ENCODE assay signal across 34 mouse cellular contexts in the genomic region with DNA sequence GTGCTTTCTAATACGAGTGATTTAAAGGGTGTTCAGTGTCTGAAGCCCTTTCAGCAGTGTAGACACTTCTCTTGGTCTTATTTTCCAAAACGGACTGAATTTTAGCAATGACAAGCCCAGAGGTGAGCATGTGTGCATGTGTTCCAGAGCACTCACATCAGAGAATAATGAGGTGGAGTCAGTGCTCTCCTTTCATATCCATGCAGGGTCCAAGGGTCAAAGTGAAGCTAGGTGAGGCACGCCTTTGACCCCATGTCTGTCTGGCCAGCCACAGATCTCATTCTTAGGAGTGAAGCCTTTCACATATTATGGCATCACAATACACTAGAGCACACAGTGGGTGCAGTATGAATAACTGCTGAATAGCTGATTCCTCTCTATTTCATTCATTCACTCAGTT. TPM values are rescaled to one million over a fixed set of nuclear protein-coding genes. Genes with fewer than 3 reads are reported as not detected.
"Had no signal": no experiment of that assay in that cellular context is flagged by ENCODE, and none has a peak within 500 bp of the region (broad histone marks: within the 10 kb centered on the region; RNA-seq: fewer than 3 reads in every experiment).

No protein-coding gene starts in this region.

- H3K9me3 ChIP-seq: limb, embryonic 10.5 days; limb, embryonic 12.5 days; limb, embryonic 13.5 days; limb, embryonic 15.5 days; liver, embryonic 12.5 days; liver, embryonic 13.5 days; liver, embryonic 15.5 days; lung, embryonic 15.5 days; midbrain, embryonic 10.5 days; midbrain, embryonic 12.5 days; midbrain, embryonic 13.5 days; midbrain, embryonic 15.5 days; neural tube, embryonic 12.5 days; neural tube, embryonic 13.5 days had no signal

- H3K27me3 ChIP-seq: limb, embryonic 12.5 days; limb, embryonic 13.5 days; limb, embryonic 15.5 days; liver, embryonic 12.5 days; liver, embryonic 13.5 days; liver, embryonic 15.5 days; lung, embryonic 15.5 days; megakaryocyte, embryonic 14.5 days; midbrain, embryonic 12.5 days; midbrain, embryonic 15.5 days; neural tube, embryonic 12.5 days; neural tube, embryonic 13.5 days had no signal

- H3K9ac ChIP-seq: limb, embryonic 12.5 days; limb, embryonic 13.5 days; limb, embryonic 15.5 days; liver, embryonic 12.5 days; liver, embryonic 13.5 days; liver, embryonic 14.5 days; liver, embryonic 15.5 days; liver, postnatal 0 days; lung, embryonic 14.5 days; lung, embryonic 15.5 days; midbrain, embryonic 12.5 days; midbrain, embryonic 13.5 days; midbrain, embryonic 15.5 days; neural tube, embryonic 12.5 days; neural tube, embryonic 13.5 days had no signal

- H3K36me3 ChIP-seq: limb, embryonic 10.5 days; limb, embryonic 12.5 days; limb, embryonic 13.5 days; limb, embryonic 15.5 days; liver, embryonic 12.5 days; liver, embryonic 13.5 days; liver, embryonic 15.5 days; lung, embryonic 15.5 days; midbrain, embryonic 10.5 days; midbrain, embryonic 12.5 days; midbrain, embryonic 13.5 days; midbrain, embryonic 15.5 days; neural tube, embryonic 12.5 days; neural tube, embryonic 13.5 days had no signal

- DNase-seq: left cerebral cortex, postnatal 4 days; liver; liver, embryonic 13.5 days; liver, postnatal 0 days; lung, adult 18-20 months; lung, adult 2 months; lung, embryonic 14.5 days; lung, postnatal 10 days; lung, postnatal 14 days; lung, postnatal 36 days; lung, postnatal 4 days; midbrain, embryonic 14.5 days had no signal

- H3K4me2 ChIP-seq: limb, embryonic 12.5 days; limb, embryonic 13.5 days; limb, embryonic 15.5 days; liver, embryonic 11.5 days; liver, embryonic 12.5 days; liver, embryonic 13.5 days; liver, embryonic 15.5 days; lung, embryonic 14.5 days; lung, embryonic 15.5 days; midbrain, embryonic 11.5 days; midbrain, embryonic 12.5 days; midbrain, embryonic 13.5 days; midbrain, embryonic 15.5 days; neural tube, embryonic 12.5 days; neural tube, embryonic 13.5 days had no signal

- H3K27ac ChIP-seq: limb, embryonic 13.5 days; limb, embryonic 15.5 days; liver, embryonic 12.5 days; liver, embryonic 13.5 days; liver, embryonic 14.5 days; liver, embryonic 15.5 days; lung, embryonic 15.5 days; macrophage; midbrain, embryonic 10.5 days; midbrain, embryonic 12.5 days; midbrain, embryonic 13.5 days; midbrain, embryonic 15.5 days; neural tube, embryonic 12.5 days; neural tube, embryonic 13.5 days had no signal

- H3K4me3 ChIP-seq: limb, embryonic 10.5 days; limb, embryonic 12.5 days; limb, embryonic 13.5 days; limb, embryonic 15.5 days; liver, embryonic 12.5 days; liver, embryonic 13.5 days; liver, embryonic 15.5 days; lung, embryonic 15.5 days; megakaryocyte, embryonic 14.5 days; midbrain, embryonic 10.5 days; midbrain, embryonic 12.5 days; midbrain, embryonic 13.5 days; midbrain, embryonic 15.5 days; myocyte; neural tube, embryonic 12.5 days; neural tube, embryonic 13.5 days had no signal

- H3K4me1 ChIP-seq: liver, embryonic 12.5 days; liver, embryonic 13.5 days; liver, embryonic 15.5 days; megakaryocyte, embryonic 14.5 days had no signal

- ATAC-seq: liver, embryonic 12.5 days; liver, postnatal 0 days; lung, postnatal 0 days; midbrain, embryonic 13.5 days; midbrain, embryonic 15.5 days; midbrain, embryonic 16.5 days had no signal

RNA-seq across cellular contexts. Expression of gene Cldn11, which starts 55.4 kb away (rescaled TPM):
- polyA plus RNA-seq: liver, adult 2 months; macrophage; myocyte had no signal
